Mouse (Mus musculus) intestine, embryonic 15.5 days (tissue): Measurements from ENCODE around the gene St5. TPM values are rescaled to one million over a fixed set of nuclear protein-coding genes. Genes with fewer than 3 reads are reported as not detected.

Experiments used
- ATAC-seq: fragments of 200-750 bp; cut with Nextera tagmentation; 2 replicates; pipeline ENCODE4 v1.8.0; 2017; ENCODE audit warnings: moderate TSS enrichment, moderate library complexity
- H3K27ac ChIP-seq: fragments of 300-500 bp; sonication (generic); 2 replicates; pipeline ENCODE4 v1.5.1; 2015; ENCODE audit warnings: mild to moderate bottlenecking, inconsistent platforms
- H3K27me3 ChIP-seq: fragments of 300-500 bp; sonication (generic); replicated peaks from 2 replicates; pipeline ENCODE4 v1.6.1; 2015; ENCODE audit warnings: inconsistent platforms
- H3K36me3 ChIP-seq: fragments of 300-500 bp; sonication (generic); 2 replicates; pipeline ENCODE4 v1.6.1; 2015; ENCODE audit warnings: inconsistent platforms
- H3K4me1 ChIP-seq: fragments of 300-500 bp; sonication (generic); replicated peaks from 2 replicates; pipeline ENCODE4 v1.6.1; 2015; ENCODE audit warnings: inconsistent platforms
- H3K4me2 ChIP-seq: fragments of 300-500 bp; sonication (generic); replicated peaks from 2 replicates; pipeline ENCODE4 v1.6.1; 2015; ENCODE audit warnings: mild to moderate bottlenecking, inconsistent platforms
- H3K4me3 ChIP-seq: fragments of 300-500 bp; sonication (generic); replicated peaks from 2 replicates; pipeline ENCODE4 v1.5.1; 2015; ENCODE audit warnings: inconsistent platforms
- H3K9ac ChIP-seq: fragments of 300-500 bp; sonication (generic); 2 replicates; pipeline ENCODE4 v1.6.1; 2015; ENCODE audit warnings: inconsistent platforms
- H3K9me3 ChIP-seq: fragments of 300-500 bp; sonication (generic); 2 replicates; pipeline ENCODE4 v1.6.1; 2016; ENCODE audit warnings: inconsistent platforms
- WGBS: fragments of 180-500 bp; shearing (Covaris S2); methylation state at CpG from one replicate; pipeline ENCODE4 v1.1.7; 2015; 5-methylcytosine and 5-hydroxymethylcytosine counted together
- polyA plus RNA-seq: library from polyadenylated mRNA; unstranded; fragments of >200 nt; fragmentation: Nextera tagmentation; extraction: Ambion mirVana; gene quantifications from 2 replicates; pipeline ENCODE4 v1.2.1, GENCODE M21; 2015

The St5 gene
- polyA plus RNA-seq, 1 experiment from 2014 or later, result 64.4 TPM

- Histone ChIP-seq H3K27me3 (no peaks in the 10 kb centered on the region), H3K9ac (no peak overlapping the region), H3K36me3 (0 out of 2 replicates have a peak, but pooled peaks cover 2% of the 10 kb centered on the region), H3K4me1 (peaks cover 7% of the 10 kb centered on the region; the same call in 1 of the 2 replicates), H3K9me3 (no peaks in the 10 kb centered on the region), H3K4me3 (no peak overlapping the region), H3K27ac (no peak overlapping the region), H3K4me2 (no peak overlapping the region)
- WGBS, result 89% methylated on average over 4 of the region's 4 CpGs
- ATAC-seq, result no peak
These were observed 135.0 kb downstream of the St5 start for GRCm38 (mm10) chr7:109568391-109568892.

- no peak overlapping the region for H3K9ac ChIP-seq
- peaks cover 17% of the 10 kb centered on the region for H3K4me1 ChIP-seq
- H3K4me2 ChIP-seq, result no peak overlapping the region
- no peaks in the 10 kb centered on the region for H3K27me3 ChIP-seq
- no peak overlapping the region for H3K4me3 ChIP-seq
- H3K36me3 ChIP-seq, result 0 out of 2 replicates have a peak, but pooled peaks cover 2% of the 10 kb centered on the region
- 0 out of 2 replicates have a peak, but pooled peaks have one; percentile 10 for ATAC-seq
- no peaks in the 10 kb centered on the region for H3K9me3 ChIP-seq
- no peak overlapping the region for H3K27ac ChIP-seq
- 56% methylated on average over 11 of the region's 11 CpGs for whole genome bisulfite sequencing
These were observed 136.3 kb downstream of the St5 start for GRCm38 (mm10) chr7:109566841-109567768.

- ATAC-seq, result no peak
- H3K4me1 ChIP-seq, result peaks cover 19% of the 10 kb centered on the region
- 0 out of 2 replicates have a peak, but pooled peaks cover 2% of the 10 kb centered on the region for H3K36me3 ChIP-seq
- H3K9ac ChIP-seq, result no peak overlapping the region
- no peak overlapping the region for H3K27ac ChIP-seq
- H3K9me3 ChIP-seq, result no peaks in the 10 kb centered on the region
- no peak overlapping the region for H3K4me2 ChIP-seq
- H3K4me3 ChIP-seq, result no peak overlapping the region
- no peaks in the 10 kb centered on the region for H3K27me3 ChIP-seq
These were observed 137.1 kb downstream of the St5 start for GRCm38 (mm10) chr7:109566327-109566726.

GRCm38 (mm10) chr7:109563775-109564362, 139.5 kb downstream of the St5 start:
- H3K4me2 ChIP-seq, result no peak overlapping the region
- no peak for ATAC-seq
- 0 out of 2 replicates have a peak, but pooled peaks cover 2% of the 10 kb centered on the region for H3K36me3 ChIP-seq
- no peaks in the 10 kb centered on the region for H3K27me3 ChIP-seq
- 61% methylated on average over 4 of the region's 4 CpGs for WGBS
- H3K9ac ChIP-seq, result no peak overlapping the region
- no peaks in the 10 kb centered on the region for H3K9me3 ChIP-seq
- H3K4me1 ChIP-seq, result peaks cover 26% of the 10 kb centered on the region
- no peak overlapping the region for H3K27ac ChIP-seq
- H3K4me3 ChIP-seq, result no peak overlapping the region

DNA sequence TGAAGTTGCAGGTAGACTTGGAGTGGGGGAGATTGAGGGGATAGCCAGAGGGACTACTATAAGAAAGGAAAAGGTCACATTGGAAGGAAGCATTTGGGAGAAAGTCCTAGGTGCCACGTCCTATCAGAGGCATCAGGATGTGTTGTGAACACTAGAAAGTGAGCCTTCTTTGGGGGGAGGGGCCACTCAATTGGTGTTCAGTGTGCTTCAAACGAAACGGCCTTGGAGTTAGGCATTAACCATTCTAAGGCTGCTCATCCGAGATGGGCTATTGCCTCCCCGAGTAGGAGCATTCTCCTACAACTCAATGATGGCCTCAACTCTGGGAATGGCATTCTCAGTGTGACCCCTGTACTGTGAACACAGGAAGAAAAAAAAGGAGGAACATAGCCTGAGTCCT, 140.7 kb downstream of the St5 start:
- whole genome bisulfite sequencing, result 44% methylated on average over 5 of the region's 5 CpGs
- no peak for ATAC-seq
- peaks cover 26% of the 10 kb centered on the region for H3K4me1 ChIP-seq
- H3K36me3 ChIP-seq, result 0 out of 2 replicates have a peak, but pooled peaks cover 2% of the 10 kb centered on the region
- peak overlapping the region; percentile 45 for H3K27ac ChIP-seq
- no peak overlapping the region for H3K9ac ChIP-seq
- H3K4me3 ChIP-seq, result no peak overlapping the region
- no peak overlapping the region; the same call in 1 of the 2 replicates for H3K4me2 ChIP-seq
- no peaks in the 10 kb centered on the region for H3K9me3 ChIP-seq
- no peaks in the 10 kb centered on the region for H3K27me3 ChIP-seq

DNA sequence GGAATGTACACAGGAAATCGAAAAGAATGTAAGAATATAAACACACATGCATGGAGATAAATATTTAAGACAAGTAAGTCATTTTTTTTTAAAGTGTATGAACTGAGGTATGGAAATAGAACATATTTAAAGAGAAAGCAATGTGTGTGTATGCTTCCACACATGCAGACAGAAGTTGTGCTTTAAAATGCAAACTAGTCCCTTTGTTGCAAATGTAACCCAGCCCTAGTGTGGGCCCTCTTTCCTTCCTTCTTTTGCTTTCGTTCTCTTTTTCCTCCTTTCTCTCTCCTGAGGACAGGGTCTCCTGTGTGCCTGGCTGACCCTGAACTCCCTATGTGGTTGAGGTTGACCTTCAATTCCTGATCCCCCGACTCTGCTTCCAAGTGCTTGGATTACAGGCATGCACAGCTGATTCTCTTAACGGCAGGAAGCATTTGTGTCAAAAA, 141.2 kb downstream of the St5 start:
- no peaks in the 10 kb centered on the region for H3K9me3 ChIP-seq
- H3K4me3 ChIP-seq, result no peak overlapping the region
- no peak; the same call in 1 of the 2 replicates for ATAC-seq
- H3K36me3 ChIP-seq, result 0 out of 2 replicates have a peak, but pooled peaks cover 2% of the 10 kb centered on the region
- H3K27me3 ChIP-seq, result no peaks in the 10 kb centered on the region
- H3K4me2 ChIP-seq, result peak overlapping the region; percentile 27; the same call in 1 of the 2 replicates
- 17% methylated on average over 4 of the region's 4 CpGs for WGBS
- peak overlapping the region; percentile 54 for H3K27ac ChIP-seq
- no peak overlapping the region for H3K9ac ChIP-seq
- H3K4me1 ChIP-seq, result peaks cover 26% of the 10 kb centered on the region

DNA sequence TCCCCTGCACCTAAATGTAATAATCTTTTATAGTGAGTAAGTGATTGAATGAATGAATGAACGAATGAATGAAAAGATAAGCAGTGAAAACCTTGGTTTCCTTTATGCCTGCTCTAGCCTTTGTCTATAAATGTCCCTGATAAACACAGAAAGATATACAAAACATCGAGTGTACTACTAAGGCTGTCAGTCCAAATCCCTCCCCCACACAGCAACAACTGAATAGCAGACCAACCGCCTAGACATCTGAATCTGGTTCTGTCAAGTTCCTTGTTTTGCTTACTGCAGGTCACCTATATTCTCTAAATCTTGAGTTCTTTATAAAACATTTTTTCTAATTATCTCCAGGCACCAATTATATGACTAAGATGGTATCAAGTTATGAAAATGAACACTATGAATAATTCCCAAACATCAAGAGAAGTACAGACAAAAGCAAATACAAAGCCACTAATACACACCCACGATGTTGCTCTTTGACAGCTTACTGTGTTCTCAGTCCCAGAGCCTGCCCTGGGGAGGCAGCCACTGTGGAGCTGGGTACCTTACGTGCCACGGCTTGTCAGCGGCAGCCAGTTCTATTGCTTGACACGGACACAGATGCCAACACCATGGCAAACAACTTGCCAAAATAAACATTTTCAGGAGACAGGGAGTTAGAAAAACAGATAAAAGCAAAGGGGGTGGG, 141.8 kb downstream of the St5 start:
- H3K27me3 ChIP-seq, result no peaks in the 10 kb centered on the region
- H3K9ac ChIP-seq, result no peak overlapping the region
- H3K4me2 ChIP-seq, result peak overlapping the region; percentile 27; the same call in 1 of the 2 replicates
- no peaks in the 10 kb centered on the region for H3K9me3 ChIP-seq
- H3K4me3 ChIP-seq, result no peak overlapping the region
- H3K27ac ChIP-seq, result peak overlapping the region; percentile 54; the same call in 1 of the 2 replicates
- 42% methylated on average over 8 of the region's 8 CpGs for WGBS
- H3K36me3 ChIP-seq, result 0 out of 2 replicates have a peak, but pooled peaks cover 2% of the 10 kb centered on the region
- H3K4me1 ChIP-seq, result peaks cover 26% of the 10 kb centered on the region
- 0 out of 2 replicates have a peak, but pooled peaks have one; percentile 9 for ATAC-seq

- no peaks in the 10 kb centered on the region for H3K9me3 ChIP-seq
- H3K9ac ChIP-seq, result no peak overlapping the region
- peaks cover 26% of the 10 kb centered on the region for H3K4me1 ChIP-seq
- 45% methylated on average over 6 of the region's 6 CpGs for WGBS
- no peak overlapping the region for H3K4me3 ChIP-seq
- H3K27me3 ChIP-seq, result no peaks in the 10 kb centered on the region
- H3K4me2 ChIP-seq, result no peak overlapping the region
- no peak for ATAC-seq
- H3K36me3 ChIP-seq, result peaks cover 3% of the 10 kb centered on the region; the same call in 1 of the 2 replicates
- H3K27ac ChIP-seq, result no peak overlapping the region
These were observed 143.9 kb downstream of the St5 start for GRCm38 (mm10) chr7:109559536-109559935.

DNA sequence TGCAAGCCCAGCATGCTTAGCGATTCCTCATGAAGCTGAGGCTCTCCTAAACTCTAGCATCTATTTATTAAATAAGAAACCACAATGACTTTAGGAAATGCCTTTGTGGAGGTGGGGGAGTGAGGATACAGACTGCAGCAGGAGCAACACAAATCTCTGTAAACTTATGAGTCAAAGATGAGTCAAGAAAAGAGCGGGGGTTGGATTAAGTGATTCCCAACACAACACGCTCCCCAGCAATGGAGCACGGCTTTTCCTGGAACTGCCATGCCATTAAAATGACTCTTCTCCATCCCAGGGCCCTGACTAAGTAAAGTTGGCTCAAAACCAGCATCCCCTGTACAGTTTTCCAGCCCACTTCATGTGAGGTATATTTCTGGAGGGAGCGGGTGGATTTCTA, 156.7 kb downstream of the St5 start:
- H3K9me3 ChIP-seq, result no peaks in the 10 kb centered on the region
- no peak overlapping the region for H3K4me2 ChIP-seq
- H3K4me1 ChIP-seq, result no peaks in the 10 kb centered on the region; the same call in 1 of the 2 replicates
- H3K9ac ChIP-seq, result no peak overlapping the region
- peaks cover 27% of the 10 kb centered on the region for H3K36me3 ChIP-seq
- H3K27ac ChIP-seq, result no peak overlapping the region
- WGBS, result 83% methylated on average over 5 of the region's 5 CpGs
- no peak overlapping the region for H3K4me3 ChIP-seq
- ATAC-seq, result no peak
- H3K27me3 ChIP-seq, result no peaks in the 10 kb centered on the region

GRCm38 (mm10) chr7:109546186-109546585, 157.2 kb downstream of the St5 start:
- H3K27ac ChIP-seq, result no peak overlapping the region
- no peaks in the 10 kb centered on the region; the same call in 1 of the 2 replicates for H3K4me1 ChIP-seq
- 83% methylated on average over 2 of the region's 2 CpGs for WGBS
- no peaks in the 10 kb centered on the region for H3K9me3 ChIP-seq
- H3K27me3 ChIP-seq, result no peaks in the 10 kb centered on the region
- peaks cover 28% of the 10 kb centered on the region for H3K36me3 ChIP-seq
- ATAC-seq, result no peak
- no peak overlapping the region for H3K4me2 ChIP-seq
- no peak overlapping the region for H3K9ac ChIP-seq
- H3K4me3 ChIP-seq, result no peak overlapping the region

DNA sequence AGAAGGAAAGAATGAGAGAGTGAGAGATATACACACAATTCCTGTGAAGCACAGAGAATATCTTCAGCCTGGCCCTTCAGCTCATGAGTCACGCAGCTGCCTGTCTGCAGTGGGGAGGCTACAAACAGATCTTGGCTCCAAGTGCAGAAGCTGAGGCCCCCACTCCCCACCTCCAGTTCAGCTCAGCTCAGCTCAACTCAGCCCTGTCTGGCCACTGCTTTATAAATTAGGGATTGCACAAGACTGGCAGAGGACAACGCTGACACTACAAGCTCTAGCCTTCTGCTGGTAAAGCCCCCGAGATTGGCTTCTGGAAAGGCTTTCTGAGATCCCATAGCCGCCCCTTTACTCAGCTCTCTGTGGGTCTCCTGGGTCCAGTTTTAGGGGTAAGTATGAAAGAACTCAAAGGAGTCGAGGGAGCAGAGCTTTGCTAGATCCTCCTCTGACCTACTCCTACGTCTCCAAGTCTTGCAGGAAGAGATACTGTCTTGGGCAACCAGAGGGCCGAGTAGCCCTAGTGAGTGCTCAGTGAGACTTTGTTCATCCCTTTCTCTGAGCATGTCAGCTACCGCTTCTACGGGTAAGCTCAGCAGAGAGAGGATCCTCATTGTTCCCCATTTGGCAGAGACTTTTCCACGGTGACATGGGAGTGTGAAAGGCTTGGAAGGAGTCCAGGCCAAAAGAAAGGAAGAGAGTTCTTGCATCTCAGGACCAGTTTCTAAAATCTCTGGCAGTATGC, 158.0 kb downstream of the St5 start:
- Histone ChIP-seq H3K36me3 (peaks cover 29% of the 10 kb centered on the region), H3K27ac (no peak overlapping the region), H3K27me3 (no peaks in the 10 kb centered on the region), H3K4me3 (no peak overlapping the region), H3K9ac (no peak overlapping the region), H3K4me2 (no peak overlapping the region), H3K9me3 (no peaks in the 10 kb centered on the region), H3K4me1 (no peaks in the 10 kb centered on the region; the same call in 1 of the 2 replicates)
- ATAC-seq, result no peak
- WGBS, result 78% methylated on average over 10 of the region's 10 CpGs
